In the genomic region with DNA sequence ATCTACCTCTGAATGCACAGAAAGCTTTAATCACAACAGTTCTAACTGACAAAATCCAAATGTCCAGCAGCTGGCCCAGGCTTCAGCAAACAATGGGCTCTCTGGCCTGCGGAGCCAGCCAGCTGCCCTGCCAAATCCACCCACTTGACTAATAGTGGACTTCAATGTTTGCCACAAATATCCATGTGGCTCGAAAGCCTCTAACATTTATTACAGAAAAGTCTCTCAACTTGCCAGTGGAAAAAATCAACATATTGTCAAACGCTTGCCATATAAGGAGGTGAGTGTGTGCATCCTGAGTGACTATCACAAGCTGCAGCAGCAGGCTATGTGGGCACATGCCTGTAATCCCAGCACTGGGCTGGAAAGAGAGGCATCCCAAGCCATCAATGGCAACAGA, we compare ENCODE assay signal across 16 mouse cellular contexts. TPM values are rescaled to one million over a fixed set of nuclear protein-coding genes. Genes with fewer than 3 reads are reported as not detected.
A peak's percentile ranks its signal among the peaks of the same experiment; 100 is the strongest.
DNase-seq lines count a peak whose midpoint lies in the region; ATAC-seq and TF ChIP-seq lines count a peak whose summit lies in the region.
"Had no signal": no experiment of that assay in that cellular context is flagged by ENCODE, and none has a peak within 500 bp of the region (broad histone marks: within the 10 kb centered on the region; RNA-seq: fewer than 3 reads in every experiment).

No protein-coding gene starts in this region.

- peak overlapping the region; percentile 59 for H3K4me2 ChIP-seq in myocyte (ENCODE audit: low read depth)
- H3K4me2 ChIP-seq in midbrain, embryonic 15.5 days: no peak overlapping the region
- H3K4me2 ChIP-seq: heart, embryonic 15.5 days; midbrain, embryonic 13.5 days had no signal

- DNase-seq in heart, embryonic 10.5 days (ENCODE audit: low spot score): no peak
- DNase-seq in heart, postnatal 36 days: no peak
- peak; percentile 25 for DNase-seq in lung, postnatal 10 days
- DNase-seq in lung, postnatal 25 days (ENCODE audit: low spot score): no peak
- peak; percentile 59 for DNase-seq in fibroblast of lung, adult 2 months (ENCODE audit: low read depth)
- DNase-seq in spleen, postnatal 36 days (ENCODE audit: low spot score in 2 of 2): no peak
- DNase-seq: cerebellum, adult 8-10 months; gastrocnemius, postnatal 14 days; thymus, postnatal 14 days had no signal

- H3K27me3 ChIP-seq in heart, embryonic 10.5 days (ENCODE audit: insufficient read depth, poor library complexity, severe bottlenecking): no peaks in the 10 kb centered on the region
- no peaks in the 10 kb centered on the region for H3K27me3 ChIP-seq in myocyte (ENCODE audit: control insufficient read depth, insufficient read depth, insufficient read length)
- no peaks in the 10 kb centered on the region for H3K27me3 ChIP-seq in midbrain, embryonic 15.5 days (replicated peaks)
- H3K27me3 ChIP-seq: heart, embryonic 15.5 days; hindbrain, embryonic 15.5 days; midbrain, embryonic 13.5 days; stomach, embryonic 15.5 days had no signal

- H3K27ac ChIP-seq in heart, embryonic 10.5 days: peak overlapping the region; percentile 42; the same call in 1 of the 2 replicates
- no peak overlapping the region for H3K27ac ChIP-seq in midbrain, embryonic 15.5 days
- H3K27ac ChIP-seq: heart, embryonic 15.5 days; hindbrain, embryonic 15.5 days; midbrain, embryonic 13.5 days had no signal

- H3K36me3 ChIP-seq in heart, embryonic 10.5 days: 0 out of 2 replicates have a peak, but pooled peaks cover 3% of the 10 kb centered on the region
- H3K36me3 ChIP-seq in myocyte (ENCODE audit: control insufficient read depth, insufficient read depth): no peaks in the 10 kb centered on the region
- no peaks in the 10 kb centered on the region for H3K36me3 ChIP-seq in midbrain, embryonic 15.5 days (replicated peaks)
- H3K36me3 ChIP-seq: heart, embryonic 15.5 days; hindbrain, embryonic 15.5 days; midbrain, embryonic 13.5 days had no signal

- intact Hi-C loops in heart, postnatal 36 days (cut with DNase I): no loop called here

- H3K9ac ChIP-seq in midbrain, embryonic 15.5 days: no peak overlapping the region
- H3K9ac ChIP-seq: heart, embryonic 15.5 days; hindbrain, embryonic 15.5 days; midbrain, embryonic 13.5 days; stomach, embryonic 15.5 days had no signal

- TF ChIP-seq POLR2A in myocyte (IDR thresholded peaks at IDR 0.05; ENCODE audit: insufficient read length, low read depth): no peak

- H3K4me3 ChIP-seq in heart, embryonic 10.5 days: no peak overlapping the region
- no peak overlapping the region for H3K4me3 ChIP-seq in myocyte
- no peak overlapping the region for H3K4me3 ChIP-seq in midbrain, embryonic 15.5 days
- H3K4me3 ChIP-seq: heart, embryonic 15.5 days; hindbrain, embryonic 15.5 days; midbrain, embryonic 13.5 days had no signal

- no peak for ATAC-seq in midbrain, embryonic 15.5 days (replicated peaks)
- ATAC-seq: midbrain, embryonic 13.5 days had no signal

- H3K4me1 ChIP-seq in heart, embryonic 10.5 days: peaks cover 32% of the 10 kb centered on the region
- H3K4me1 ChIP-seq in midbrain, embryonic 15.5 days: peaks cover 23% of the 10 kb centered on the region

- peaks cover 30% of the 10 kb centered on the region for H3K79me2 ChIP-seq in myocyte (ENCODE audit: control insufficient read depth, insufficient read depth)

- H3K9me3 ChIP-seq in heart, embryonic 10.5 days: no peaks in the 10 kb centered on the region
- no peaks in the 10 kb centered on the region for H3K9me3 ChIP-seq in midbrain, embryonic 15.5 days
- H3K9me3 ChIP-seq: G1E; heart, embryonic 15.5 days; hindbrain, embryonic 15.5 days; midbrain, embryonic 13.5 days; stomach, embryonic 15.5 days had no signal

- no peak overlapping the region for H3ac ChIP-seq in myocyte (ENCODE audit: control insufficient read depth, insufficient read length)

- WGBS in heart, embryonic 10.5 days: 89% methylated on average over 3 of the region's 3 CpGs
- whole genome bisulfite sequencing in midbrain, embryonic 15.5 days: 87% methylated on average over 3 of the region's 3 CpGs

TF ChIP-seq in myocyte, 11 proteins besides CTCF, POLR2A, EP300 and RAD21:
- no peak for TF ChIP-seq TCF3 (IDR thresholded peaks at IDR 0.05; ENCODE audit: insufficient read length, low read depth)
- TF ChIP-seq POLR2AphosphoS2 (IDR thresholded peaks at IDR 0.05; ENCODE audit: insufficient read length, low read depth): no peak
- TF ChIP-seq CEBPB (IDR thresholded peaks at IDR 0.05; ENCODE audit: insufficient read depth, poor library complexity, severe bottlenecking): no peak
- TF ChIP-seq USF1 (IDR thresholded peaks at IDR 0.05; ENCODE audit: low read depth): no peak
- TF ChIP-seq TCF12 (IDR thresholded peaks at IDR 0.05; ENCODE audit: insufficient read depth, poor library complexity, severe bottlenecking): no peak
- peak; percentile 21 to 76 (median 61) for TF ChIP-seq MYOD1 (IDR thresholded peaks at IDR 0.05; ENCODE audit: control insufficient read depth in 1 of 3, insufficient read length in 2 of 3, low read depth in 2 of 3)
- TF ChIP-seq E2F4 (IDR thresholded peaks at IDR 0.05; ENCODE audit: insufficient read depth): no peak
- TF ChIP-seq MAX (IDR thresholded peaks at IDR 0.05; ENCODE audit: low read depth): no peak
- peak in 2 of 3 experiments; percentile 53 to 76 for TF ChIP-seq MYOG (IDR thresholded peaks at IDR 0.05; ENCODE audit: control insufficient read depth in 1 of 3, insufficient read depth in 1 of 3, insufficient read length in 2 of 3, low read depth in 2 of 3)
- TF ChIP-seq REST (IDR thresholded peaks at IDR 0.05; ENCODE audit: insufficient read depth, insufficient read length): no peak
- TF ChIP-seq SRF (IDR thresholded peaks at IDR 0.05; ENCODE audit: control insufficient read depth, insufficient read length, low read depth): peak; percentile 97

RNA-seq across cellular contexts. Expression of a gene that starts 1.7 kb away (rescaled TPM):
- 40.3 and 43.8 TPM in 2 replicates for polyA plus RNA-seq in heart, embryonic 10.5 days (2016; fragmentation: Nextera tagmentation; extraction: Ambion mirVana)
- total RNA-seq in heart, postnatal 36 days (2021): 10 to 100 TPM; 48.2 to 50.1 TPM
- 65.5 TPM for polyA plus RNA-seq in myocyte (2012; fragmentation: generic; extraction: Trizol)
- 51.3 and 54.3 TPM in 2 replicates for polyA plus RNA-seq in midbrain, embryonic 15.5 days (2015; fragmentation: Nextera tagmentation; extraction: Ambion mirVana)

RNA-seq across cellular contexts. Expression of a gene that starts 48.8 kb away (rescaled TPM):
- 9.5 and 12.5 TPM in 2 replicates for polyA plus RNA-seq in heart, embryonic 10.5 days (2016; fragmentation: Nextera tagmentation; extraction: Ambion mirVana)
- 10 to 100 TPM; 16.0 to 16.2 TPM for total RNA-seq in heart, postnatal 36 days (2021)
- 26.3 TPM for polyA plus RNA-seq in myocyte (2012; fragmentation: generic; extraction: Trizol)
- polyA plus RNA-seq in midbrain, embryonic 15.5 days (2015; fragmentation: Nextera tagmentation; extraction: Ambion mirVana): 4.6 and 5.1 TPM in 2 replicates

RNA-seq across cellular contexts. Expression of a gene that starts 49.0 kb away (rescaled TPM):
- polyA plus RNA-seq in heart, embryonic 10.5 days (2016; fragmentation: Nextera tagmentation; extraction: Ambion mirVana): 7.4 and 8.3 TPM in 2 replicates
- total RNA-seq in heart, postnatal 36 days (2021): 1 to 10 TPM; 1.5 to 4.4 TPM
- 1.3 TPM for polyA plus RNA-seq in myocyte (2012; fragmentation: generic; extraction: Trizol)
- 303 and 316 TPM in 2 replicates for polyA plus RNA-seq in midbrain, embryonic 15.5 days (2015; fragmentation: Nextera tagmentation; extraction: Ambion mirVana)
- polyA plus RNA-seq: G1E had no signal

RNA-seq across cellular contexts. Expression of a gene that starts 53.3 kb away (rescaled TPM):
- polyA plus RNA-seq in heart, embryonic 10.5 days (2016; fragmentation: Nextera tagmentation; extraction: Ambion mirVana): 193 and 205 TPM in 2 replicates
- total RNA-seq in heart, postnatal 36 days (2021): 10 to 100 TPM; 44.8 to 47.4 TPM
- polyA plus RNA-seq in myocyte (2012; fragmentation: generic; extraction: Trizol): 106 TPM
- polyA plus RNA-seq in midbrain, embryonic 15.5 days (2015; fragmentation: Nextera tagmentation; extraction: Ambion mirVana): 119 and 127 TPM in 2 replicates

Comparison
In these comparisons a context has a peak if more than half of its experiments do, and no peak if none do; other contexts are left out.
1. DNase-seq: peak in lung, postnatal 10 days (single experiment) and fibroblast of lung, adult 2 months (single experiment); none in heart, embryonic 10.5 days (single experiment), heart, postnatal 36 days (0 of 2), lung, postnatal 25 days (single experiment) and spleen, postnatal 36 days (0 of 2).
2. RNA of a gene that starts 49.0 kb away (polyA plus RNA-seq): 303 to 316 TPM in midbrain, embryonic 15.5 days; 7.4 to 8.3 TPM in heart, embryonic 10.5 days and 1.3 TPM in myocyte (single experiment); every median in the first group is over 10 times any median in the second.